ENCODE assay signal across 14 mouse cellular contexts in genomic region chr9:47327575-47327974, GRCm38 (mm10).
DNase-seq lines count a peak whose midpoint lies in the region; ATAC-seq and TF ChIP-seq lines count a peak whose summit lies in the region.
"Had no signal": no experiment of that assay in that cellular context is flagged by ENCODE, and none has a peak within 500 bp of the region (broad histone marks: within the 10 kb centered on the region; RNA-seq: fewer than 3 reads in every experiment).

No protein-coding gene starts in this region.

- H3K27ac ChIP-seq in lung, postnatal 0 days (ENCODE audit: low read length), result no peak overlapping the region
- no peak overlapping the region for H3K27ac ChIP-seq in midbrain, embryonic 15.5 days
- H3K27ac ChIP-seq: heart, embryonic 13.5 days; liver, embryonic 13.5 days had no signal

- no peaks in the 10 kb centered on the region; the same call in 1 of the 2 replicates for H3K4me1 ChIP-seq in lung, postnatal 0 days (ENCODE audit: insufficient read depth, low read depth, low read length)
- H3K4me1 ChIP-seq in midbrain, embryonic 15.5 days, result no peaks in the 10 kb centered on the region
- H3K4me1 ChIP-seq: heart, embryonic 13.5 days; liver, embryonic 13.5 days had no signal

- no peaks in the 10 kb centered on the region for H3K27me3 ChIP-seq in lung, postnatal 0 days (replicated peaks; ENCODE audit: insufficient read depth, low read length)
- H3K27me3 ChIP-seq in midbrain, embryonic 15.5 days (replicated peaks), result no peaks in the 10 kb centered on the region
- H3K27me3 ChIP-seq: liver, embryonic 13.5 days had no signal

- TF ChIP-seq CTCF in lung, postnatal 0 days (IDR thresholded peaks at IDR 0.05), result no peak

- H3K4me2 ChIP-seq in lung, postnatal 0 days (replicated peaks; ENCODE audit: low read depth, low read length), result no peak overlapping the region
- no peak overlapping the region for H3K4me2 ChIP-seq in midbrain, embryonic 15.5 days
- H3K4me2 ChIP-seq: heart, embryonic 13.5 days; liver, embryonic 13.5 days had no signal

- H3K9ac ChIP-seq in lung, postnatal 0 days (replicated peaks; ENCODE audit: low read depth), result no peak overlapping the region
- no peak overlapping the region for H3K9ac ChIP-seq in midbrain, embryonic 15.5 days
- H3K9ac ChIP-seq: heart, embryonic 13.5 days; liver, embryonic 13.5 days had no signal

- 100% methylated on average over 2 of the region's 2 CpGs for WGBS in lung, postnatal 0 days
- 99% methylated on average over 2 of the region's 2 CpGs for WGBS in midbrain, embryonic 15.5 days

- peak; percentile 3 to 58 for DNase-seq in frontal cortex, adult 2 months (ENCODE audit: extremely low spot score in 1 of 2, low spot score in 1 of 2)
- DNase-seq in frontal cortex, postnatal 14 days (ENCODE audit: low spot score in 2 of 2), result no peak
- no peak for DNase-seq in lung, postnatal 0 days (ENCODE audit: low spot score)
- DNase-seq in lung, postnatal 36 days, result no peak
- peak; percentile 43 for DNase-seq in brain, embryonic 18.5 days (ENCODE audit: low read depth, low spot score)
- DNase-seq in yolk sac, embryonic 10.5 days (ENCODE audit: low spot score), result no peak
- no peak for DNase-seq in kidney, adult 18-20 months
- DNase-seq: adrenal gland, adult 2 months; cerebellum, adult 11 months; liver, embryonic 13.5 days; thymus, postnatal 36 days had no signal

- TF ChIP-seq EP300 in lung, postnatal 0 days (IDR thresholded peaks at IDR 0.05), result no peak

- no peak overlapping the region for H3K4me3 ChIP-seq in lung, postnatal 0 days (ENCODE audit: low read depth, low read length)
- no peak overlapping the region for H3K4me3 ChIP-seq in midbrain, embryonic 15.5 days
- H3K4me3 ChIP-seq: heart, embryonic 13.5 days; liver, embryonic 13.5 days had no signal

- peak; percentile 50; the same call in 1 of the 2 replicates for ATAC-seq in lung, postnatal 0 days
- peak; percentile 87; the same call in 1 of the 2 replicates for ATAC-seq in midbrain, embryonic 15.5 days (replicated peaks)
- ATAC-seq: intestine, embryonic 16.5 days had no signal

- no peaks in the 10 kb centered on the region for H3K36me3 ChIP-seq in lung, postnatal 0 days (ENCODE audit: insufficient read depth, low read length)
- H3K36me3 ChIP-seq in midbrain, embryonic 15.5 days (replicated peaks), result no peaks in the 10 kb centered on the region
- H3K36me3 ChIP-seq: heart, embryonic 13.5 days; liver, embryonic 13.5 days had no signal

- no peaks in the 10 kb centered on the region for H3K9me3 ChIP-seq in lung, postnatal 0 days (ENCODE audit: low read length)
- no peaks in the 10 kb centered on the region for H3K9me3 ChIP-seq in midbrain, embryonic 15.5 days
- H3K9me3 ChIP-seq: heart, embryonic 13.5 days; liver, embryonic 13.5 days had no signal

Comparison
In these comparisons a context has a peak if more than half of its experiments do, and no peak if none do; other contexts are left out.
1. DNase-seq: peak in frontal cortex, adult 2 months (2 of 2) and brain, embryonic 18.5 days (single experiment); none in frontal cortex, postnatal 14 days (0 of 2), lung, postnatal 0 days (single experiment), lung, postnatal 36 days (single experiment), yolk sac, embryonic 10.5 days (single experiment) and kidney, adult 18-20 months (single experiment).